Mouse (Mus musculus) C2C12 (cell line): ENCODE results near the gene Gm49325.

Experiments
- CEBPB ChIP-seq: IDR thresholded peaks from one replicate; pipeline ENCODE4 v1.6.1; 2011; ENCODE audit warnings: low read depth, mild to moderate bottlenecking, control low read depth, moderate library complexity
- CTCF ChIP-seq: IDR thresholded peaks from one replicate; pipeline ENCODE4 v1.5.1; 2011; ENCODE audit not compliant: control insufficient read depth, insufficient read depth, insufficient read length
- FOSL1 ChIP-seq: IDR thresholded peaks from one replicate; pipeline ENCODE4 v1.8.0; 2011; ENCODE audit warnings: mild to moderate bottlenecking, low read length; ENCODE audit not compliant: poor library complexity, insufficient read depth, severe bottlenecking
- MAX ChIP-seq: IDR thresholded peaks from one replicate; pipeline ENCODE4 v1.6.1; 2011; ENCODE audit warnings: mild to moderate bottlenecking, control low read depth
- MYOD1 ChIP-seq: IDR thresholded peaks from one replicate; pipeline ENCODE4 v1.6.1; 2011; ENCODE audit warnings: low read depth; ENCODE audit not compliant: control insufficient read depth, insufficient read length
- MYOG ChIP-seq: IDR thresholded peaks from one replicate; pipeline ENCODE4 v1.6.1; 2011; ENCODE audit not compliant: control insufficient read depth, insufficient read length; ENCODE audit errors: extremely low read depth
- USF1 ChIP-seq: IDR thresholded peaks from one replicate; pipeline ENCODE4 v1.6.1; 2011; ENCODE audit warnings: low read depth, mild to moderate bottlenecking, control low read depth, moderate library complexity

- TF ChIP-seq USF1 (no peak), CTCF (no peak), MAX (no peak), MYOD1 (no peak), CEBPB (no peak), MYOG (no peak), FOSL1 (no peak)
Measured at GRCm38 (mm10) chr10:77569481-77569880, 36.5 kb upstream of the Gm49325 start.
